In the genomic region with DNA sequence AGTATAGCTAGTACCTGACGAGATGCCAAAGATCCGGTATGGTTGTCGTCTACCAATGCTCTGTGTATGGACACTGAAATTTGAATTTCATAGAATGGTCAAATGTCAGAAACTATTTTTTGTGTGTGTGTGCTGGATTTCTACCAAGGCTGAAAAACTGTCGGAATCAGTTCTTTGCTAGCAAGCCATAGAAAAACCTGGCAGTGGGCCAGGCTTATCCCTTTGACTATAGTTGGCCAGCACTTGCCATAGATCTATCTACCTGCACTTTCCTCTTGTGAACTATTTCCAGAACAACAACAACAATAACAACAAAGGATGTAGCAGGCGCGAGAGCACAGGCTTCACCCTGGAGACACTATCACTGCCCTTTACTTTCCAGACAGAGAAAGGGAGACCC, we compare ENCODE assay signal across 31 mouse cellular contexts.
A peak's percentile ranks its signal among the peaks of the same experiment; 100 is the strongest.
DNase-seq lines count a peak whose midpoint lies in the region; ATAC-seq and TF ChIP-seq lines count a peak whose summit lies in the region.
"Had no signal": no experiment of that assay in that cellular context is flagged by ENCODE, and none has a peak within 500 bp of the region (broad histone marks: within the 10 kb centered on the region; RNA-seq: fewer than 3 reads in every experiment).

No protein-coding gene starts in this region.

- H3K4me1 ChIP-seq in forebrain, embryonic 14.5 days (ENCODE audit: control insufficient read depth, insufficient read depth, low read length), result peaks cover 14% of the 10 kb centered on the region
- H3K4me1 ChIP-seq in forebrain, embryonic 16.5 days (replicated peaks; ENCODE audit: control insufficient read depth, insufficient read depth, low read length), result 0 out of 2 replicates have a peak, but pooled peaks cover 4% of the 10 kb centered on the region
- H3K4me1 ChIP-seq in lung, embryonic 14.5 days (ENCODE audit: insufficient read depth), result no peaks in the 10 kb centered on the region
- no peaks in the 10 kb centered on the region for H3K4me1 ChIP-seq in lung, adult 2 months (ENCODE audit: control insufficient read depth, insufficient read depth, low read length)
- H3K4me1 ChIP-seq: embryonic facial prominence, embryonic 15.5 days; heart, embryonic 12.5 days; liver, embryonic 13.5 days had no signal

- ATAC-seq in forebrain, embryonic 14.5 days, result peak; percentile 16; the same call in 1 of the 2 replicates
- ATAC-seq in forebrain, embryonic 16.5 days, result no peak
- ATAC-seq in lung, embryonic 14.5 days (ENCODE audit: insufficient read depth), result no peak
- ATAC-seq: activated CD4-positive, CD25-positive, alpha-beta regulatory T cell, adult 4 months; inflammation-experienced regulatory T-cells, adult 6 months had no signal

- H3K9me3 ChIP-seq in forebrain, embryonic 14.5 days (replicated peaks; ENCODE audit: control insufficient read depth, low read length), result no peaks in the 10 kb centered on the region
- no peaks in the 10 kb centered on the region for H3K9me3 ChIP-seq in forebrain, embryonic 16.5 days (ENCODE audit: control insufficient read depth, low read length)
- no peaks in the 10 kb centered on the region for H3K9me3 ChIP-seq in lung, embryonic 14.5 days (ENCODE audit: low read depth, low read length)
- H3K9me3 ChIP-seq: embryonic facial prominence, embryonic 10.5 days; embryonic facial prominence, embryonic 15.5 days; forebrain, embryonic 12.5 days; heart, embryonic 12.5 days; kidney, embryonic 15.5 days; limb, embryonic 10.5 days; limb, embryonic 15.5 days; liver, embryonic 13.5 days; neural tube, embryonic 13.5 days had no signal

- TF ChIP-seq CTCF in lung, embryonic 14.5 days (IDR thresholded peaks at IDR 0.05; ENCODE audit: low read depth), result no peak
- no peak for TF ChIP-seq CTCF in lung, adult 2 months (IDR thresholded peaks at IDR 0.05; ENCODE audit: insufficient read depth, low read length)
- TF ChIP-seq CTCF in brain, embryonic 14.5 days (IDR thresholded peaks at IDR 0.05; ENCODE audit: borderline replicate concordance, extremely low read depth, insufficient read depth, insufficient read length), result no peak

- H3K27ac ChIP-seq in forebrain, embryonic 14.5 days (ENCODE audit: low read depth, low read length), result no peak overlapping the region
- H3K27ac ChIP-seq in forebrain, embryonic 16.5 days (ENCODE audit: low read length), result no peak overlapping the region
- H3K27ac ChIP-seq in lung, embryonic 14.5 days (ENCODE audit: low read depth), result no peak overlapping the region
- H3K27ac ChIP-seq: embryonic facial prominence, embryonic 10.5 days; embryonic facial prominence, embryonic 15.5 days; forebrain, embryonic 12.5 days; hindbrain, embryonic 14.5 days; kidney, embryonic 15.5 days; limb, embryonic 10.5 days; limb, embryonic 15.5 days; liver, embryonic 13.5 days; neural tube, embryonic 13.5 days; stomach, postnatal 0 days had no signal

- DNase-seq in forebrain, embryonic 14.5 days (ENCODE audit: low spot score), result peak; percentile 51
- peak; percentile 51 for DNase-seq in lung, embryonic 14.5 days
- no peak for DNase-seq in lung, adult 2 months
- DNase-seq in NIH3T3 (ENCODE audit: low read depth), result peak; percentile 5
- peak; percentile 51 for DNase-seq in brain, embryonic 14.5 days (ENCODE audit: low read depth)
- no peak for DNase-seq in testis, postnatal 14 days (ENCODE audit: low spot score)
- DNase-seq: adrenal gland, adult 2 months; B cell, adult 2 months; gastrocnemius, postnatal 14 days; heart, adult 18-20 months; heart, postnatal 4 days; kidney, adult 18-20 months; kidney, postnatal 25 days; liver, embryonic 13.5 days; lung, adult 18-20 months; lung, postnatal 14 days; spleen, adult 18-20 months; thymus, postnatal 4 days had no signal

- H3K4me2 ChIP-seq in forebrain, embryonic 14.5 days (ENCODE audit: low read length), result no peak overlapping the region
- H3K4me2 ChIP-seq in forebrain, embryonic 16.5 days (ENCODE audit: low read length), result no peak overlapping the region
- no peak overlapping the region for H3K4me2 ChIP-seq in lung, embryonic 14.5 days
- H3K4me2 ChIP-seq: embryonic facial prominence, embryonic 15.5 days; forebrain, embryonic 12.5 days; heart, embryonic 12.5 days; hindbrain, embryonic 14.5 days; kidney, embryonic 15.5 days; limb, embryonic 15.5 days; liver, embryonic 13.5 days; neural tube, embryonic 13.5 days had no signal

- H3K9ac ChIP-seq in forebrain, embryonic 14.5 days (ENCODE audit: low read length), result no peak overlapping the region
- no peak overlapping the region for H3K9ac ChIP-seq in forebrain, embryonic 16.5 days (replicated peaks; ENCODE audit: low read depth, low read length)
- no peak overlapping the region for H3K9ac ChIP-seq in lung, embryonic 14.5 days
- H3K9ac ChIP-seq: embryonic facial prominence, embryonic 15.5 days; forebrain, embryonic 12.5 days; heart, embryonic 12.5 days; hindbrain, embryonic 14.5 days; kidney, embryonic 15.5 days; limb, embryonic 15.5 days; liver, embryonic 13.5 days; neural tube, embryonic 13.5 days had no signal

- no peak overlapping the region for H3K4me3 ChIP-seq in forebrain, embryonic 14.5 days (ENCODE audit: low read depth, low read length)
- no peak overlapping the region for H3K4me3 ChIP-seq in forebrain, embryonic 16.5 days (replicated peaks; ENCODE audit: low read length)
- no peak overlapping the region for H3K4me3 ChIP-seq in lung, embryonic 14.5 days (ENCODE audit: low read depth, low read length)
- no peak overlapping the region for H3K4me3 ChIP-seq in lung, adult 2 months (replicated peaks; ENCODE audit: extremely low read depth, low read depth, low read length)
- H3K4me3 ChIP-seq: embryonic facial prominence, embryonic 10.5 days; embryonic facial prominence, embryonic 15.5 days; forebrain, embryonic 12.5 days; heart, embryonic 12.5 days; kidney, embryonic 15.5 days; limb, embryonic 10.5 days; limb, embryonic 15.5 days; liver, embryonic 13.5 days; neural tube, embryonic 13.5 days had no signal

- no peaks in the 10 kb centered on the region for H3K36me3 ChIP-seq in forebrain, embryonic 14.5 days (ENCODE audit: control insufficient read depth, insufficient read depth, low read length)
- no peaks in the 10 kb centered on the region for H3K36me3 ChIP-seq in forebrain, embryonic 16.5 days (ENCODE audit: control insufficient read depth, insufficient read depth)
- H3K36me3 ChIP-seq in lung, embryonic 14.5 days (ENCODE audit: insufficient read depth), result no peaks in the 10 kb centered on the region
- H3K36me3 ChIP-seq: embryonic facial prominence, embryonic 10.5 days; embryonic facial prominence, embryonic 15.5 days; forebrain, embryonic 12.5 days; heart, embryonic 12.5 days; kidney, embryonic 15.5 days; limb, embryonic 10.5 days; limb, embryonic 15.5 days; liver, embryonic 13.5 days; neural tube, embryonic 13.5 days had no signal

- no peaks in the 10 kb centered on the region for H3K27me3 ChIP-seq in forebrain, embryonic 14.5 days (replicated peaks; ENCODE audit: control insufficient read depth, insufficient read depth, low read length)
- no peaks in the 10 kb centered on the region for H3K27me3 ChIP-seq in forebrain, embryonic 16.5 days (replicated peaks; ENCODE audit: control insufficient read depth, insufficient read depth, low read length)
- H3K27me3 ChIP-seq in lung, embryonic 14.5 days (ENCODE audit: insufficient read depth, low read length), result no peaks in the 10 kb centered on the region
- H3K27me3 ChIP-seq: embryonic facial prominence, embryonic 15.5 days; forebrain, embryonic 12.5 days; heart, embryonic 12.5 days; limb, embryonic 15.5 days; liver, embryonic 13.5 days; neural tube, embryonic 13.5 days had no signal

- TF ChIP-seq POLR2A in lung, adult 2 months (IDR thresholded peaks at IDR 0.05; ENCODE audit: borderline replicate concordance, extremely low read depth, low read depth, low read length), result no peak
- no peak for TF ChIP-seq POLR2A in brain, embryonic 14.5 days (IDR thresholded peaks at IDR 0.05; ENCODE audit: borderline replicate concordance, extremely low read depth, insufficient read depth, insufficient read length, poor library complexity, severe bottlenecking)

- 67% methylated on average over 6 of the region's 6 CpGs for WGBS in forebrain, embryonic 14.5 days
- WGBS in forebrain, embryonic 16.5 days, result 51% methylated on average over 6 of the region's 6 CpGs
- WGBS in lung, embryonic 14.5 days, result 77% methylated on average over 6 of the region's 6 CpGs
- WGBS in lung, adult 2 months, result 72% methylated on average over 6 of the region's 6 CpGs

Comparison
In these comparisons a context has a peak if more than half of its experiments do, and no peak if none do; other contexts are left out.
1. DNase-seq: peak in forebrain, embryonic 14.5 days (single experiment), lung, embryonic 14.5 days (single experiment), NIH3T3 (single experiment) and brain, embryonic 14.5 days (single experiment); none in lung, adult 2 months (single experiment) and testis, postnatal 14 days (single experiment).